Comparison of ENCODE assay signal across 35 mouse cellular contexts in genomic region chrX:7725841-7726240, GRCm38 (mm10). TPM values are rescaled to one million over a fixed set of nuclear protein-coding genes. Genes with fewer than 3 reads are reported as not detected.
"Had no signal": no experiment of that assay in that cellular context is flagged by ENCODE, and none has a peak within 500 bp of the region (broad histone marks: within the 10 kb centered on the region; RNA-seq: fewer than 3 reads in every experiment).

No protein-coding gene starts in this region.

- H3K4me3 ChIP-seq: gastrocnemius, adult 2 months; heart, embryonic 13.5 days; heart, embryonic 15.5 days; hindbrain, embryonic 13.5 days; hindbrain, embryonic 15.5 days; layer of hippocampus, adult 2 months; left cerebral cortex, adult 2 months; limb, embryonic 13.5 days; limb, embryonic 15.5 days; liver, embryonic 12.5 days had no signal

- H3K9me3 ChIP-seq: heart, embryonic 13.5 days; heart, embryonic 15.5 days; hindbrain, embryonic 13.5 days; hindbrain, embryonic 15.5 days; limb, embryonic 13.5 days; limb, embryonic 15.5 days; liver, embryonic 12.5 days had no signal

- H3K27ac ChIP-seq: gastrocnemius, adult 2 months; heart, embryonic 13.5 days; heart, embryonic 15.5 days; hindbrain, embryonic 13.5 days; hindbrain, embryonic 15.5 days; hindbrain, postnatal 0 days; layer of hippocampus, adult 2 months; left cerebral cortex, adult 2 months; limb, embryonic 13.5 days; limb, embryonic 15.5 days; liver, embryonic 12.5 days; liver, embryonic 14.5 days had no signal

- DNase-seq: gastrocnemius, adult 2 months; gastrocnemius, postnatal 10 days; gastrocnemius, postnatal 25 days; heart, adult 18-20 months; heart, postnatal 14 days; heart, postnatal 36 days; kidney, adult 11 months; kidney, adult 2 months; kidney, adult 9 months; kidney, postnatal 10 days; kidney, postnatal 4 days had no signal

- H3K36me3 ChIP-seq: heart, embryonic 15.5 days had no signal

- ATAC-seq: hindbrain, postnatal 0 days; intestine, embryonic 16.5 days; liver, embryonic 12.5 days had no signal

- H3K9ac ChIP-seq: heart, embryonic 13.5 days; heart, embryonic 15.5 days; hindbrain, embryonic 13.5 days; hindbrain, embryonic 15.5 days; limb, embryonic 13.5 days; limb, embryonic 15.5 days; liver, embryonic 12.5 days; liver, embryonic 14.5 days had no signal

- H3K4me2 ChIP-seq: heart, embryonic 11.5 days; heart, embryonic 13.5 days; heart, embryonic 15.5 days; hindbrain, embryonic 13.5 days; hindbrain, embryonic 15.5 days; limb, embryonic 13.5 days; limb, embryonic 15.5 days; liver, embryonic 12.5 days had no signal

- H3K27me3 ChIP-seq: heart, embryonic 13.5 days; heart, embryonic 15.5 days; hindbrain, embryonic 13.5 days; hindbrain, embryonic 15.5 days; limb, embryonic 13.5 days; limb, embryonic 15.5 days; liver, embryonic 12.5 days had no signal

RNA-seq across cellular contexts. Expression of gene Gm45208, which starts 3.8 kb away (rescaled TPM):
- total RNA-seq: gastrocnemius, adult 2 months; gastrocnemius, postnatal 10 days; gastrocnemius, postnatal 25 days; gastrocnemius, postnatal 4 days; granulocyte monocyte progenitor cell, adult 5-6 weeks; heart, adult 18-20 months; heart, postnatal 14 days; hematopoietic stem cell, adult 5-6 weeks; hindbrain, postnatal 0 days; layer of hippocampus, adult 2 months; layer of hippocampus, postnatal 10 days; layer of hippocampus, postnatal 25 days; left cerebral cortex, adult 2 months; left cerebral cortex, postnatal 14 days; left cerebral cortex, postnatal 36 days had no signal
- polyA plus RNA-seq: heart, embryonic 15.5 days; heart, postnatal 0 days; hindbrain, embryonic 11.5 days; hindbrain, embryonic 13.5 days; hindbrain, embryonic 15.5 days; intestine, embryonic 14.5 days; limb, embryonic 11.5 days; limb, embryonic 15.5 days; liver, embryonic 12.5 days had no signal
